Mouse (Mus musculus) adrenal gland, postnatal 0 days (tissue): ENCODE measurements around the gene Pkig. TPM values are rescaled to one million over a fixed set of nuclear protein-coding genes. Genes with fewer than 3 reads are reported as not detected.

ENCODE experiments used
- polyA plus RNA-seq: library from polyadenylated mRNA; unstranded; fragments of >200 nt; fragmentation: Nextera tagmentation; extraction: Ambion mirVana; gene quantifications from 2 replicates; pipeline ENCODE4 v1.2.1, GENCODE M21; 2015

Gene Pkig
- polyA plus RNA-seq = 146 and 150 TPM in 2 replicates

DNA sequence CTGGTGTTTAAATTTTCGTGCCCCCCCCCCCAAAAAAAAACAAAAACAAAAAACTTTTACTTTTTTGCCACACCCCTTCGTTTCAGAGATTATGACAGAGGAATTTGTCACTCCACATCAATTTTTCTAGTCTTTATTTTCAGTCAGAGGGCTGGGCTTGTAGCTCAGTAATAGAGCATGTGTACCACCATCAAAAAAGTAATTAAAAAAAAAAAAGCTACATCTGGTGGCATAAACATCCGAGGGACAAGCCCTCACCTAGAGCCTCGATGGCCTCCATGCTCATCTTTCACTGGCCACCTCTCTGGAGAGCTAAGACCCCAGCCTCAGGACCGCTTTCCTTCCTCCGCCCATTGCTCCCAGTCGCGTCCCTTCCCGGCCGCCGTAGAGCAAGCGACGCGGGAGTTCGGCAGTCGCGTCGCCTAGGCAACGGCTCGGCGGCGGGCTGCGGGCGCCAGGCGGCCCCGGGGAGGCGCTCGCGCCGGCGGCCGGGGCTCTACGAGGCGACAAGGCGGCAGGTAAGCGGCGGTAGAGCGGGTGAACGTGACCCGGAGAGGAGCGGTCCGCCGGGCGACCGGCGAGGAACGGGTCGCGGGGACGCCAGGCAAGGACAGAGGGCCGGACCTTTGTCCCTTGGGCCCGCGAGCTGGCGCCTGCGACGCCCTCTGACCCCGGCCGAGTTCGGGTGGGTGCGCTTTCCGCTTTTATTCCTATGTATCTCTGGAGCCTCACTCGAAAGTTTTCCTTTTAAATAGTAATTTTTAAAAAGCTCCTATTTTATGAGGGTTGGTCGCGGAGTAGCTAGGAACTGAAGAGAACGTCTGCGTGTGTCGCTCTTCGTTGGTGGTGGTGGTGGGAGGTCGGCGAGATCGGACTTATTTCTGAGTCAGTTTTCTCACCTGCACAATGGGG lies at the start of gene Pkig:
Pkig (plus strand) TSS at position 412 of the 912 bp plus-strand sequence.

DNA sequence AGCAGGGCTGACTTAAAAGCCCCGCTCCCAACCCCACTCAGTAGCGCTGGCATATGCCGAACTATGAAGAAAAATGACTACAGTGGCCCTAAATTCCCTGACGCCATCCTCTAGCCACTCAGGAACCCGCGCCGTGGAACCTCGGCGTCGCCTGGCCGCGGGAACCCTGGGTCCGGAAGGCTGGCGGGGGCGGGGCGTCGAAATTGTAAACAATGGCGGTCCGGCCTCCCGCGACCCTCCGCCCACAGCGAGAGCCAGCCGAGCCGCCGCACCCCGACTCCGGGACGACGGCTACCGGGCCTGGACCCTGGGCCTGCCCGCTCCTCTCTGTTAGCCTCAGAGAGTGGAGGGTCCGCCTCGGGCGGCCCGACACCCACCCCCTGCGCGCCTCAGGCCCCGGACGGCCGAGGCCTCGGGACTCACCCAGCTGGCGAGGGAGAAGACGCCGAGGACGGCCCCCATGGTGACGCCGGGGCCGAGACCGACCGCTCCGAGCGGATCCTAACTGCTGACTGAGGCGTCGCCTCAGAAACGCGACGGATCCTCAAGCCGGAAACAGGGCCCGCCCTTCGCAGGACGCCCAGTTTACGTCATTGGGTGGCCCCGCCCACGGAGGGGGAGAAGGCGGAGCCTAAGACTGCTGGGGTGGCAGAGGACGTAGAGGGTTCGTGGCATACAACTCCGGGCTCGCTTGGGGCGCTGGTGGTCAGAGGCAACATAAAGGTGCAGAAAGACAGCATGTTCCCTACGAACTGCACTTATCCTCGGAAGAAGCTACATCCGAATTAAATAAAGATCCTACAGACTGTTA lies 13.4 kb upstream of the Pkig start, which contains the start of gene Serinc3:
Serinc3 (minus strand) TSS at position 557 of the 811 bp plus-strand sequence.

DNA sequence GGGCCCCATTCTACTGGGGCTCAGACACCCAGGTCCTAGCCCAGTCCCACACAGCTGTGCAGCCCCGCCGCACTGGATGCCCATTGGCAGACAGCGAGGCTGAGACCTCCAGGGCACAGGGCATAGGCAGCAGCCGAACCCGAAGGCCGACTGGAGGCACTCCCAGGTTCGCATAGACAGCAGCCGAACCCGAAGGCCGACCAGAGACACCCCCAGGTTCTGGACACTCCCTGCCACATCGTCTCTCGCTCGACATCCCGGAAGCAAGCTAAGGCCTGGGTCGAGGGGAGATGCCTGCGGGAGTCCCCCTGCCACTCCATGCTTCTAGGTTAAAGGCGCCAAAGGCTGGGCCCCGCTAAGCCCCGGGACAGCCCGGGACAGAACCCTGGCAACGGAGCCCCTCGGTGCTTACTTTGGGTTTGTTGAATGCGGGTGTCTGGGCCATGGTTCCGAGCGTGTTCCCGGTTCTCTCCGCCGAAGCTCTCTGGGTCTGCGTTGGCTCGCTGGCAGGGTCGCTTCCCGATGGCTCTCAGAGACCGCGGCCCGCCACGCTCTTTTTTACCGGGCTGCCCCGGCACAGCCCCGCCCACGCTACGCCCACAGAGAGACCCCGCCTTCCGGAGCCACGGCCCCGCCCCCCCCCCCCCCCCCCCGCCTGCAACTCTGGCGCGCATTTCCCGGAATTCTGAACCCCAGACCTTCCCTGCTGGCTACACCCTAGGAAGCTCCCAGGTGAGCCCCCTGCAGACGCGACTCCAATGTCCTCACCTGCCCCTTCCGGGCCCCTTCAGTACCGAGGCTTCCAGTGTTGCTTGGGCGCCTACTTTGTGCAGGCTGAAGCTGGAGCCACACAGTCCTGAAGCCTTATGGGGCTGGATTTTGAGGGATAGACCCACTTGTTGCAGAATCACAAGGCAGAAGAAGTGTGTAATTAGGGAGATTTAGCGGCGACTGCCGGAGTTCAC lies 91.7 kb downstream of the Pkig start, which contains the start of gene Ada:
Ada (minus strand) TSS at position 593 of the 965 bp plus-strand sequence.

Other genes with a start within 250 kb of the Pkig start
- gene Oser1, start 233.7 kb upstream of the Pkig start, polyA plus RNA-seq = 60.5 and 68.4 TPM in 2 replicates
- gene Gdap1l1, start 219.9 kb upstream of the Pkig start, polyA plus RNA-seq = 11.5 and 20.5 TPM in 2 replicates
- 9.1 and 18.7 TPM in 2 replicates for gene Fitm2, start 185.8 kb upstream of the Pkig start, polyA plus RNA-seq
- 0.16 and 0.25 TPM in 2 replicates for gene R3hdml, start 166.1 kb upstream of the Pkig start, polyA plus RNA-seq
- gene Hnf4a, start 151.6 kb upstream of the Pkig start, polyA plus RNA-seq = 0.75 and 1.8 TPM in 2 replicates
- 11.5 and 13.9 TPM in 2 replicates for gene Ttpal, start 56.1 kb upstream of the Pkig start, polyA plus RNA-seq
- gene Serinc3, start 13.3 kb upstream of the Pkig start, polyA plus RNA-seq = 83.9 and 126 TPM in 2 replicates
- 4.3 and 6.1 TPM in 2 replicates for gene Ada, start 91.9 kb downstream of the Pkig start, polyA plus RNA-seq
- gene Ccn5, start 162.5 kb downstream of the Pkig start, polyA plus RNA-seq = 0.14 TPM in 1 of 2 replicates, not detected in the other
- not detected in 2 replicates for gene Kcnk15, start 195.3 kb downstream of the Pkig start, polyA plus RNA-seq